Mouse (Mus musculus) lung, postnatal 25 days (tissue): ENCODE measurements around the gene Pbld1.

Source experiments
- DNase-seq: peaks from one replicate; pipeline ENCODE4 v3.0.0; 2022; ENCODE audit warnings: low spot score

Gene Pbld1

GRCm38 (mm10) chr10:63059862-63060261 is at the start of gene Pbld1:
Gene Pbld1, plus strand, starts transcription at chr10:63060162.
- DNase-seq = no peak

DNA sequence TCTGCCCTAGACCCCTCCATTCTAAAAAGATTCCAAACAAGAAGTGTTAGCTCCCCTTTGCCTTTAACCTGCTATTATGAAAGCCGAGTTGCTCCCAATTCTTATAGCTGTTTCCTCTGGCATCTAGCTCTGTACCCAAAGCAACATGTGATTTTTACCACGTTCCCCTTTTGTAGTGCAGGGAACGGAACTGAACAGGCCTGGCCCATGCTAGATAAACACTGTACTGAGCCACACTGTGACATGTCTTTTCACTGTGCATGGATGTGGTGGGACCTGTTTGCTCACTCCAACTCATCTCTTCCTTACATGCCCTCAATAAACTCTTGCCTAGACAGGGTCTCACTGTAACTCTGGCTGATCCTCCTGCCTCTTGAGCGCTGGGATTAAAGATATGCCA is 49.7 kb upstream of the Pbld1 start:
- DNase-seq = no peak

GRCm38 (mm10) chr10:63011556-63011955 is 48.4 kb upstream of the Pbld1 start:
- no peak for DNase-seq

DNA sequence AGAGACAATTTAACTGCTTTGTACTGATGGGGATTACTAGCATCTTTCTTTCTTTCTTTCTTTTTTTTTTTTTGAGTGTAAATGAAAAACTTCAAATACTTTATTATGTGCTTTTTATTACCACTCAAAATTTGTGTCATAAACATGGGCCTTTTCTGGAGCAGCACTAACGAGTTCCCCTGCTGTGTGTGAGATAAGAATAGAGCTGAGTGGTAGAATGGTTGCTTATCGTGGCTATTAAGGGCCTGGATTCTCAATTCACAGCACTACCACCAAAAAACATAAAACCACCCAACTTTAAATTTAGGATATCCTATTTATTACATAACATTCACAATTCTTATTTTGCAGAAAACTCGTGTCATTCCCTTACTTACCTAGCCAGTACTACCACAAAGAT is 46.5 kb upstream of the Pbld1 start:
- no peak for DNase-seq

GRCm38 (mm10) chr10:63014168-63014567 is 45.8 kb upstream of the Pbld1 start:
- DNase-seq = peak; percentile 39

- DNase-seq = no peak
These were observed 40.7 kb upstream of the Pbld1 start for GRCm38 (mm10) chr10:63019304-63019703.

DNA sequence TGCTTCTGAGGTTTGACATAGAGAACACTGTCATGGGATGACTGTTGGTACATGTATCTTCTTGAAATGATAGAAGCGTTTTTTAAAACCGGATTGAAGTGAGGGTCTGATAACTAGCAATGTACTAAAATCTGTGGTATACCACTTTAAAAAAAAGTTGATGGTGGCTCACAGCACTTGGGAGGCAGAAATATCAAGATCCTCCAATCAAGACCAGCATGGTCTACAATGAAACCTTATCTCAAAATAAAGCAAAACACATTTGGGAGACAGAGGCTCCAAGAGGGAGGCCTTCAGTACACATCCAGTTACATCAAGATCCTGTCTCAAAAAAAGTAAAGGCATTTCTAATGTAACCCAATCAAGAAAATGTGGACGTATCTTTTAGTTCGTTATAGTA is 38.3 kb upstream of the Pbld1 start:
- DNase-seq = no peak

GRCm38 (mm10) chr10:63022541-63023120 is 37.3 kb upstream of the Pbld1 start:
- no peak for DNase-seq

DNA sequence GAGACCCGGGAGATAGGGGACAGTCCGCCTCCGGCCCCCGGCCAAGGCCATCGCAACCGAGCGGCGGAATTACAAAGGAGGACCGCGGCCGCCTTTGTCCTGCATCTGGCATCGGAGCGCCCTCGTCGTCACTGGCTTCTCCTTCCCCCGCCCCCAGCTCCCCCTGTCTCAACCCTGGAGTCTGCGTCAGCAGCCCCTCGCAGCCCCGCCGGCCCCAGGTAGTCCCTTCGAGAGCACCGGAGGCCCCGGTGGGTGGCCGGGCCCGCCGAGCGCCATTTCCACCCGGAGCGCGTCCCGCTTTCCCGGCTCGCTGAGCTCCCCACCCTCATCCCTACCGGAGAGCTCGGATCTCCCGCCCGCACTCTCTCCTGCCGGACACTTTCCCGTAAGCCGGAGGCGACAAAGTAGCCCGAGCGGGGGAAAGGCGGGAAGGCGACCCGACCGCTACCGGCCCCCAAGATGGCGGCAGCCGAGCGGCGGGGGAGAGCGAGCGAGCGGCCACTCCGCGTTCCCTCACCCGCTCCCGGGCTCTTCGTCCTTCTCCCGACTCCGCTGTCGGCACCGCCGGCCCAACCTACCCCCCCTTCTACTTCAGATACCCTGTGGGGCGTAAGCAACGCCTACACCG is 36.7 kb upstream of the Pbld1 start:
- peak; percentile 46 for DNase-seq

DNA sequence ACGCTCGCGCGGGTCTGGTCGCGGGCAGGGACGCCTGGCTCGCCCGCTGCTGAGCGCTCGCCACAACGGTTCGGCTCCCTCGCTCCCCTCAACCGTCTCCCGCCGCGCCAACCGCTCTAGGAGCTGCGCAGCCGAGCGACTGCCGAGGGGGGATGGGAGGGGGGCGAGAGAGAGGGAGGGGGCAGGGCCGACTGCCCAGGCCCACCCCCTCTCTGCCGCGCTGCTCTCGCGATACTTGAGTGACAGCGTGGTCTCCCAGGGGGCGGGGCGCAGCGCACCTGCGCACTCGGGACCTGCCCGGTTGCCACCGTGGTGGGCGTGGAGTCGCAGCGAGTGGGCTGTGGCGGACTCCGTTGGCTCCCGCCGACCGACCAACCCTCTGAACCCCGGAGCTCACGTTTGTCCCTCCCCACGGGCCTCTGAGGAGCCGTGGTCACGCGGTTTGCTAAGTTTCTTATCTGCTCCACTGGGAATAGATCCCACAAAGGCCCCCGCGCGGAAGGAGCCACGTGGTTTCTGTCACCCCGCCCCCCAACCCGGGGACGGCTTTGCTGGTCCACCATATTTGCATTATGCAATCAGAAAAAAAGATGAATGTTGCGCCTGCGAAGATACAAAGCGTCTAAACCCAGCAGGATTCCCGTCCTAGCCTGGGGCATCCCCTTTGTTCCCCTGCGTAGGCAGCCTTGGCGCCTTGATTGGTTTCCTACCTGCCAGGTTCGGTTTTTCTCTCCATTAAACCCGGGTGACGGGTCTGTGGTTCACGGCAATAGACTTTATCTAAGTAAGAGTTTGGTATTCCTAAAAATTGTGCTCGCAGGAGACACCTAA is 36.0 kb upstream of the Pbld1 start, which contains the start of the genes Hnrnph3 and Pbld2:
Gene Hnrnph3, minus strand, starts transcription at position 469 of the 831 bp plus-strand sequence.
Gene Pbld2, plus strand, starts transcription at position 567 of the 831 bp plus-strand sequence.
- peak; percentile 97 for DNase-seq

DNA sequence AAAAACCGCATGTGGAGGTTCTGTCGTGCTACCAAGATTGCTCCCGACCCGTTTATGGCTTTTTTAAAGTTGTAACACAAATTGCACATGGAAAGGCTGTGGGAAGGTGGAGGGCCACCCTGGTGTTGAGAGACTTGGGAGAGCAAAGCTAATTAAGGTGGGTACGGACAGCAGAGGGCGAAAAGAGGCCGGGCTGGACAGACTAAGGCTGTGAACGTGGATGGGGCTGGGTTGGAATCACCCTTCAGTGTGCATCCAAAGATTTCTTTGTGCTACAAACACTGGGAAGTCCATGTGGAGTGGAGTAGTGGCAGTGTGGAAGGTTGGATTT is 35.4 kb upstream of the Pbld1 start:
- DNase-seq = peak; percentile 82

- DNase-seq = peak; percentile 28
These were observed 34.9 kb upstream of the Pbld1 start for GRCm38 (mm10) chr10:63025016-63025415.

DNA sequence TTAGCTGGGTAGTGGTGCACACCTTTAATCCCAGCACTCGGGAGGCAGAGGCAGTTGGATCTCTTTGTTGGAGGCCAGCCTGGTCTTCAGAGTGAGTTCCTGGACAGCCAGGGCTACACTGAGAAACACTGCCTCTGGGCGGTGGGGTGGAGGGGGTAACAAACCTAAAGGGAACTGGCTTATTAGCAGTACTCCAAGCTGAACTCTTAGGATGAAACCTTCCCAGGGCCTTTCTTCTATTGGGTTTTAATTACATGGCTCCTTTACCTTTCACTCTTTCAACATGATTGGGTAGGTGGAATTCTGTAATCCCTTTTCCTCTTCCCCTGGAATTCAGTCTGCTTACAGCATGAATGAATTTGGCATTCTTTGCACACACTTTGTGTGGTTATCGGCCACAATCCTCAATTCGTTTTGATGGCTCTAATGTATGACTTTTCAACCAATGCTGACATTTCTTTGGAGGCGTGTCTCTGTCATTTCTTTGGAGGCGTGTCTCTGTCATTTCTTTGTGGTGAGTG is 34.4 kb upstream of the Pbld1 start:
- no peak for DNase-seq

DNA sequence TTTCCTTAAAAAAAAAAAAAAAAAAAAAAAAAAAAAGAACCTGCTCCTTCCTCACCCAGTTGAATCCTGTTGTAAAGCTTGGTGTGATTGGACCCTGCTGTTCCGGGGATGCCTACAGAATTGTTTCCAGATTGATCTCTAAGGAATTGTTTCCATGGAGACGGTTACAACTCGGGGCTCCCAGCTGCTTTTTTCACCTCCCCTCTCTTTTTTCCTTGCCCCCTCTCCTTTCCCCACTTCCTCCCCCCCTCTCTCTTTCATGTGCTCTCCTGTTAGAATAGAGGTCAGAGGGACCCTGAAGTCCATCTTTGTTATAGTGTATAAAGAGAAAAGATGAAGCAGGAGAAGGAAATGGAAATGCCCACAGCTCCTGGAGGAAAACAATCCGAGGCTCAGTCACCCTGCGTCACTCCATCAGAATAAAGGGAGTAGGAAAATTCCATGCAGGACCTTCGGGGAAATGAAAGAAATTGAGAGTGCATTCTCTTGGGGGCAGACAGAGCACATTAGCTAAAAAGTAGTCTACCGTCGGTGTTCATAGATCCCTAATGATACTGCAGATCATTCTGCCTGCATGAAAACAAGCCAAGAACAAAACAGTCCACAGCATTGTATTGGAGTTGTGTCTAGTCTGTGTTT is 33.7 kb upstream of the Pbld1 start:
- no peak for DNase-seq

DNA sequence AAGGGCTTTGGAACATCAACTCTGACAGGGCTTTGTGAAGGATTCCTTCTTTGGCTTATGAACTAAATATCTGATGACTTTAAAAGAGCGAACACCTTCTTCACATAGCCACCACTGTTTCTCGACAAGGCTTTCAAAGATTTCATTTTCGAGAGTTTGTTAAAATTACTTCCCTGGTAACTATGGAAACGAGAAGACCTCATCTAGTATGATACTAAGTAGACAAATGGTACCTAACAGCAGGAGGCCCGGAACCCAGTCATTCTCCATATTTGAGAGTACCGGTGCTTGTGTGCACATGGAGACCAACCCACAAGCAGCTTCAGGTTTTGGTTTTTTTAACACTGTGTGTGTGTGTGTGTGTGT is 33.2 kb upstream of the Pbld1 start:
- no peak for DNase-seq

GRCm38 (mm10) chr10:63027376-63028161 is 32.4 kb upstream of the Pbld1 start:
- DNase-seq = no peak

DNA sequence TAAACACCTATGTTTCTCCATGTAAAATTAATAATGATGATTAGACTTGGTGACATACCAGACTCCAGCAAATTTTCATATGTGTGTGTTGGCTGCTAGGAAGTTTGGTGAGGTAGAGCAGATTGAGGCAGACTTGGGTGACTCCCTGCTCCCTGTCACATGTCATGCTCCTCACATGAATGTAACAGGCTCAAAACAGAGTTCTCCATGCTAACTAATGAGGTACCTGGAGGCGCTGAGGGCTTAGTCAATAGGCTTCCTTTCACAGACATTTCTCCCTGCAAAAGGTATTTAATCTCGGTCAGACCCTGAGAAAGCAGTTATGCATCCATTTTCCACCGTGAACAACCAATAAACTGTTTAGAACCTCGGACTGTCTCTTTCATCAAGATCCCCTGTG is 31.6 kb upstream of the Pbld1 start:
- no peak for DNase-seq

DNA sequence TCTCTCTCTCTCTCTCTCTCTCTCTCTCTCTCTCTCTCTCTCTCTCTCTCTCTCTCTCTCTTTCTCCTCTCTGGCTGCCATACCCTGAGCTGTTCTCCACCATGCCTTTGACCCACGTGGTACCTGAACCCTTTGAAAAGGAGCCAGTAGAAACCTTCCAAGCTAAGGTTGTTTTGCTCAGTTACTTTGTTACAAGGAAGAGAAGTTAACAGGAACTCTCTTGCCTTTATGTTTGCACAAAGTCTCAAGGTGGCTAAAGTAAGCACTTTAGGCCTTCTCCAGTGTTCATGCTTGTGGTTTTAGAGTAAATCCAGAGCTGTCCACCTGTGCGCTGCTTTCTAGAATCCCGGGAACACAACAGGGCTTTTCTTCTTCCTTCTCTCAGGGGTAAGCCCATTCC is 27.7 kb upstream of the Pbld1 start:
- peak; percentile 84 for DNase-seq

DNA sequence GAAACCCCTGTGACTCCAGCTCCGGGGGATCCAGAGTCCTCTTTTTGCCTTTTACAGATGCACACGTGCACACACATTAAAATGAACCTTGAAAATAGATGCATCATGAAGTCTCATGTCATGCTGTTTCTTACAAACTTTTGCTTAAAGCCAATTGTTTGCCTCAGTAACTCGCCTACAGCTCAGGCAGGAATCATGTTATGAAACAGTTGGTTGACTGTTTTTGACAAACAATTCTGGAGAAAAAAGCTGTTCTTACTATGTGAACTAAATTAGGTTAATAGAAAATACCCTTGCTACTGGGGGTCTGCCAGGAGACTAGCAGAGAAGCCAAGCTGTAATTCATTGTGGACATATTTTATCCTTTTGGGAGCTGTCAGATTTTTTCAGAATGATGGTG is 27.0 kb upstream of the Pbld1 start:
- DNase-seq = no peak

DNA sequence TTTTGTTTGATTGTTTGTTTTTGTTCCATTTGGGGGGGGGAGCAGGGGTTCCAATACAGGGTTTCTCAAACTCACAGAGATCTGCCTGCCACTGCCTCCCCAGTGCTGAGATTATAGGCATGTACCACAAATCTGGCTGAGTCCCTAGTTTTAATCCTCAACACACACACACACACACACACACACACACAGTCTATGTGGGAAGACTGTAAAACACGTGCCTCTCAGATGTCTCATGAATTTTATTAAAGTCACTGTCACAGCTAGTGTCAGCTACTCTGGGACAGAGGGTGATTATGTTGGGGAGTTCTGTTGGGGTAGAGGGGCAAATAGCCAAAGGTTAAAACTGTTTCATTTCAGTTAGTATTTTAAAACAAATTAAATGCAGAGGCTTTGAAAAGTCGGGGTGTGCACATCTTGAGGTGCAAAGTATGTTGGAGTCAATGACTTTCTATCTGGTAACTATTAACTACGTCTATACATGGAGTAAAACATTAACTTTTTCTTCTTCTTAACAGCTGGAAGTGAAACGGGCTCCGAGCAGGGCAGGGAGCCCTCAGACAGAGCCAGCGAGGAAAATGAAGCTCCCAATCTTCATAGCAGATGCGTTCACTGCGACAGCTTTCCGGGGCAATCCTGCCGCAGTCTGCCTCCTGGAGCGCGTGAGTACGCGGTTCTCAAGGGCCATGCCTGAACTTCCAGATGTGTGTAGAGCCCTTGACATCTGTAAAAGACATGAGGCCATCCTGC is 21.2 kb upstream of the Pbld1 start:
- DNase-seq = no peak
